Mouse (Mus musculus) liver, adult 2 months (tissue): Measurements from ENCODE around the gene Ireb2.

ENCODE experiments used
- CTCF ChIP-seq: fragments of 200-500 bp; IDR thresholded peaks from 2 replicates; pipeline ENCODE4 v1.5.1; 2011; ENCODE audit warnings: low read depth, low read length, control low read depth
- POLR2A ChIP-seq: fragments of 200-500 bp; IDR thresholded peaks from 2 replicates; pipeline ENCODE4 v1.6.1; 2011; ENCODE audit warnings: low read length, control low read depth; ENCODE audit not compliant: insufficient read depth; ENCODE audit errors: extremely low read depth

- no peak for TF ChIP-seq CTCF
- TF ChIP-seq POLR2A = no peak
Observed at GRCm38 (mm10) chr9:54855638-54856037, 8.0 kb upstream of the Ireb2 start.
